Mouse (Mus musculus): Measurements from ENCODE around the gene Pak6.

Pak6 gene

GRCm38 (mm10) chr2:118729816-118730621, 66.9 kb downstream of the Pak6 start:
- DNase-seq (ENCODE audit: low read depth), result no peak

GRCm38 (mm10) chr2:118730622-118730915, 67.5 kb downstream of the Pak6 start:
- peak; percentile 56 for DNase-seq (ENCODE audit: low read depth)

GRCm38 (mm10) chr2:118731981-118732380, 68.9 kb downstream of the Pak6 start:
- no peak for DNase-seq (ENCODE audit: low read depth)

- no peak for DNase-seq (ENCODE audit: low read depth)
Measured at GRCm38 (mm10) chr2:118733341-118733740, 70.2 kb downstream of the Pak6 start.

GRCm38 (mm10) chr2:118740341-118740740, 77.2 kb downstream of the Pak6 start:
- DNase-seq (ENCODE audit: low read depth), result no peak

- no peak for DNase-seq (ENCODE audit: low read depth)
Measured at GRCm38 (mm10) chr2:118741183-118741582, 78.1 kb downstream of the Pak6 start.

- peak; percentile 80 for DNase-seq (ENCODE audit: low read depth)
Measured at GRCm38 (mm10) chr2:118743261-118743943, 80.3 kb downstream of the Pak6 start.

GRCm38 (mm10) chr2:118744621-118745020, 81.5 kb downstream of the Pak6 start:
- peak; percentile 25 for DNase-seq (ENCODE audit: low read depth)

GRCm38 (mm10) chr2:118745232-118745884, 82.3 kb downstream of the Pak6 start, which contains the start of gene Inafm2:
TSS of gene Inafm2 (plus strand) at chr2:118745758.
- DNase-seq (ENCODE audit: low read depth), result peak; percentile 90

- peak; percentile 57 for DNase-seq (ENCODE audit: low read depth)
Measured at GRCm38 (mm10) chr2:118745915-118746901, 83.1 kb downstream of the Pak6 start.

- peak; percentile 58 for DNase-seq (ENCODE audit: low read depth)
Measured at GRCm38 (mm10) chr2:118747301-118747960, 84.3 kb downstream of the Pak6 start.

Measured in induced T-regulatory cell, adult 2 months (primary cell).